Mouse (Mus musculus) urinary bladder, postnatal 25 days (tissue): Measurements from ENCODE around the gene Clcn2.
"Not testable (repeated sequence)": the region's sequence is repeated elsewhere in the genome, so short reads cannot be mapped to it uniquely, and the experiment has no call there.

Experiments
- DNase-seq: peaks from one replicate; pipeline ENCODE4 v3.0.0; 2022; ENCODE audit warnings: low spot score

The Clcn2 gene

DNA sequence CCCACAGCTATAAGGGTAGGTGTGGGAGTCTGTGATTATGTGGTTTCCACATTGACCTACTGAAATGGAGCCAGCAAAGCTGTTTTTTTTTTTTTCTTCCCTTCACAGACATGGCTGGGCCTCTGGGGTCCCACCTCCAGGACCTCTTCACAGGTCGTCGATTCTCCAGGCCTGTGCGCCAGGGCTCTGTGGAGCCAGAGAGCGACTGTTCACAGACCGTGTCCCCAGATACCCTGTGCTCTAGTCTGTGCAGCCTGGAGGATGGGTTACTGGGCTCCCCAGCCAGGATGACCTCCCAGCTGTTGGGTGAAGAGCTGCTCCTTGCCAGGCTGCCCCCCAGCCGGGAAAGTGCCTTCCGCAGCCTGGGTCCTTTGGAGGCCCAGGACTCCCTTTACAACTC, 16.2 kb downstream of the Clcn2 start:
- DNase-seq, result no peak

- no peak for DNase-seq
These were observed 17.5 kb downstream of the Clcn2 start for GRCm38 (mm10) chr16:20700036-20700435.

GRCm38 (mm10) chr16:20699266-20699665, 18.3 kb downstream of the Clcn2 start:
- DNase-seq, result no peak

DNA sequence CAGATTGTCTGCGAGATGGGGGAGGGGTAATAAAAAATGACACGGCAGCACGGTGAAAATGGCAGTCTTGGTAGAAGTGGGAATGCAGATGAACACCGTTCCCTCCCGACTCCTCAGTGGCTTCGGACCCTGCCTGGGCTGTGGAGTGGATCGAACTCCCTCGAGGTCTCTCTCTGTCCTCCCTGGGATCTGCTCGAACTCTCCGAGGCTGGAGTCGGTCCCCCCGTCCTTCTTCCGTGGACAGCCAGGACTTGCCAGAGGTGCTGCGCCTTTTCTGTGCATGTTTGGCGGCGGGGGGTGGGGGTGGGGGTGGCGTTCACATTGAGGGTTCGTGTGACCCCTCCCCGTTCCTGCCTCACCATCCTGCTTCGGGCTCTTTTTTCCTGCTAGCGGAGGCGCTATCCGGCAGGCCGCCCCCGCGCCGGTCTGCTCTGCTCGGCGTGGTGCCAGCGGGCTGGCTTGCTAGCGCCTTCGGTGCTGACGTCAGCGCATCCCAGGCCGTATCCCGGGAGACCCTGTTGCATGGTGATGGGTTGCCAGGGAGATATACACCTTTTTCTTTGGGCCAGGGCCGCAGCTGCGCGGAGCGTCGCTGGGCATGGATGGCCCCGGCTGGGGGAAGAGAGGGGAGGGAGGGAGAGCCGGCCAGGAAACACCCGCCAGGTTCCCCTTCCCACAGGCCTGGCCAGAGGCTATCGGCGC, 21.8 kb downstream of the Clcn2 start:
- peak; percentile 67 for DNase-seq

GRCm38 (mm10) chr16:20694781-20695180, 22.8 kb downstream of the Clcn2 start:
- DNase-seq, result no peak

- peak; percentile 76 for DNase-seq
These were observed 24.3 kb downstream of the Clcn2 start, which contains the start of gene Fam131a for GRCm38 (mm10) chr16:20693111-20693701. Fam131a (plus strand) TSS chr16:20693241.

- DNase-seq, result no peak
These were observed 25.1 kb downstream of the Clcn2 start for GRCm38 (mm10) chr16:20692241-20692965.

DNA sequence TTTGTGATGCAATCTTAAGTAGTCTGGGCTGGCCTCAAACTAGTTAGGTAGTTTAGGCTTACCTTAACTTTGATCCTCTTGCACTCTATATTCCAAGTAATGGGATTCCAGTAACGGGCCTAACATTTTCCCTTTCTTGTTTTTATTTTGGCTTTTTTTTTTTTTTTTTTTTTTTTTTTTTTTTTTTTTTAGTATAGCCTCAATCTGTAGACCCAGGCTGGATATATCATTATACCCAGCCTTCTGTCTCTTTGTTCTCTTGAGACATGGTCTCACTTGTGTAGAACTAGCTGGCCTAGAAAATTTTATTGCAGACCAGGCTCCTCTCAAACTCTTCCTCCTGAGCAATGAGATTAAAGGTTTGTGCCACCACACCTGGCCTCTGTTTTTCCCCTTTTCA, 25.9 kb downstream of the Clcn2 start:
- no peak for DNase-seq

DNA sequence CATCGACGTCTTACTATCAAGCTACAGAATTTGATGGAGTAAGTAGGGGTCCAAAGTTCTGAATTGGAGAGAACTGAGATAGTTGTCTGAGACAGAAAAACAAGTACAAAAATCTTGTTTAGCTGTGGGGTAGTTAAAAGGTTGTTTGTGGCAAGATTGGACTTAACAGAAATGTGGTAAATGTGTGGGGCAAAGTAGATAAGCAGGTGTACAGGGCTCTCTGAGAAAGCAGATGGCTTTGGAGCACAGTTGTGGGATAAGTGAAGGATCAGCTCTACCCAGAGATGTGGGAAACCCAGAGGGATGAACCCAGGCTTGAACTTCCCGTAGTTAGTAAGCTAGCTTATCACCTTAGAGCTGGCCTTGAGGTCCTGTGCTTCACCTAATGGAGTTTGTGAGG, 26.8 kb downstream of the Clcn2 start:
- no peak for DNase-seq

GRCm38 (mm10) chr16:20677974-20678675, 39.4 kb downstream of the Clcn2 start:
- peak; percentile 88 for DNase-seq

DNA sequence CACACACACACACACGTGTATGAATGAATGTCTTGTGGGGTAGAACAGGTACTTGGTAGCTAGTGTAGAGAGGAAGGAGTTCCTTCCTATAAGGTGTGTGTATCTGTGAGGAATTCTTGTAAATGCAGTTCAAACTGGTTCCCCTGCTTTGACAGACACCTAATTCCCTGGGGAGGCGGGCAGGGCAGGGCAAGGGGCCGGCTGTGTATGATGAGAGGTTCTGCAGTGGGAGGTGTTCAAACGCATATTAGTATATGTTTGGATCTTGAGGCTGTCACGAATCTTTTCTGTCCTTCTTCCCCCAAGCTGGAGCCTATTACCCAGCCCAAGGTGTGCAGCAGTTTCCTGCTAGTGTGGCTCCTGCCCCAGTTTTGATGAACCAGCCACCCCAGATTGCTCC, 40.2 kb downstream of the Clcn2 start:
- no peak for DNase-seq

DNA sequence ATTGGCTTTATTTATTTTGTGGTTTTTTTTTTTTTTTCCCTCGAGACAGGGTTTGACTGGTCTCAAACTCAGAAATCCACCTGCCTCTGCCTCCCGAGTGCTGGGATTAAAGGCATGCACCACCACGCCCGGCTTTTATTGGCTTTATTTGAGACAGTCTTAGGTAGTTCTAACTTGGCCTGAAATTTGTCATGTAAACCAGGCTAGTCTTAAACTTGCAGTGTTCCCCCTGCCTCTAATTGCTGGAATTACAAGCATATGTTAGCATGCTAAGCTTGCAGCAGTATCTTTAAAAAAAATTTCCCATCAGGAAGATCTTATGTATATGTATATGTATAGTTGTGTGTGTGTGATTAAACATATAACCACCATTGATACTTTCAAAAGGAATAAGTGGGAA, 40.8 kb downstream of the Clcn2 start:
- DNase-seq, result no peak

- no peak for DNase-seq
These were observed 42.3 kb downstream of the Clcn2 start for GRCm38 (mm10) chr16:20675213-20675612.

DNA sequence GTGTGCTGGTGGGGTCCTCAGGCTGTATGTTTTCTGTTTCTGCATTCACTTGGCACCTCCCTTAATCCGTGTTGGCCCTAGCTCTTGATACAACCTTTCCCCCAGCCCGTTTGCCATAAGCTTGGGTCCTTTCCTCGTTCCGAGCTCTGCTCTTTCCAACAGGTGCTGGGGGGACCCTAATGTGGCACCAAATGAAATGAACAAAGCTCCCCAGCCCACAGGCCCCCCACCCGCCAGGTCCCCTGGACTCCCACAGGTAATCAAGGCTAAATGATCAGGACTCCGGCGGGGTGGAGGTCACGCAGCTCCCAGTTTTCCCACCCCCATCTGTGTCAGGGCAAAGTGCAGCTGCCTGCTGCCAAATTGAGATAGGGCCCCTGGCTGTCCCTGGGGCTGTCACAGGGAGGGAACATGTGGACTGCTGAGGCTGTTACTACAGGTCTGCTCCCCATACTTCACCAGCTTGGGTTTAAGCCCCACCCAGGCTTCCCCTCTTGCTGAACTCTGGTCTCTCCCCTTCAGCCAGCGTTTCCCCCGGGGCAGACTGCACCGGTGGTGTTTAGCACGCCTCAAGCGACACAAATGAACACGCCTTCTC, 43.7 kb downstream of the Clcn2 start:
- no peak for DNase-seq

- peak; percentile 62 for DNase-seq
These were observed 44.4 kb downstream of the Clcn2 start for GRCm38 (mm10) chr16:20672965-20673705.

GRCm38 (mm10) chr16:20672500-20672902, 45.0 kb downstream of the Clcn2 start:
- DNase-seq, result peak; percentile 95

DNA sequence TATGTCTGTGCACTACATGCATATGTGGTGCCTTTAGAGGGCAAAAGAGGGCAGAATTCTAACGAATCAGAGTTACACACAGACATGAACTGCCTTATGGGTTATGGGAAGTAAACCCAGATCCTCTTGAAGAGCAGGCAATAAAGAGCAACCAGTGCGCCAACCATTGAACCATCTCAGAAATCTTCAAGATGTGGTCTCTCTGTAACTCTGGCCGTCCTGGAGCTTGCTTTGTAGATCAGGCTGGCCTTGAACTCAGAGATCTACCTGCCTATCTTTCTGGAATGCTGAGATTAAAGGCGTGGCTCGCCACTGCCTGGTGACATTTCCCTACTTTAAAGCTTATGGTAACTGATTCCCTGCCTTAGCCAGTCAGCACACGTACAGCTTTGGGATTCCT, 45.7 kb downstream of the Clcn2 start:
- DNase-seq, result no peak

DNA sequence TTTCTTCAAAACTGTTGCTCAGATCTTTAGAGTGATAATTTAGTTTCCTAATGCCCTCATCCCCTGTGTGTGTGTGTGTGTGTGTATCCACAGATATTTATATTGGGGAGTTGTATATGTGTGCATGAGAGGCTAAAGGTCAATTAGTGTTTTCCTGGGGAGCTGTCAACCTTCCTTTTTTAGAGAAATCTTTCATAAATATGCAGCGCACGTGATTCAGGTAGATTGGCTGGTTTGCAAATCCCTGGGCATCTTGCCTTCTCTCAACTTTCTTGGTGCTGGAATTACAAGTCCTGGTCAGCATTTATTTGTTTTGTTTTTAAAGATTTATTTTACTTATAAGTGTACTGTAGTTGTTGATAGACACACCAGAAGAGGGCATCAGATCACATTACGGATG, 47.3 kb downstream of the Clcn2 start:
- no peak for DNase-seq

GRCm38 (mm10) chr16:20668013-20668412, 49.5 kb downstream of the Clcn2 start, which contains the start of gene Eif4g1:
Eif4g1 (plus strand) TSS chr16:20668313.
- not testable (repeated sequence) for DNase-seq

GRCm38 (mm10) chr16:20657661-20658060, 59.9 kb downstream of the Clcn2 start:
- DNase-seq, result no peak

DNA sequence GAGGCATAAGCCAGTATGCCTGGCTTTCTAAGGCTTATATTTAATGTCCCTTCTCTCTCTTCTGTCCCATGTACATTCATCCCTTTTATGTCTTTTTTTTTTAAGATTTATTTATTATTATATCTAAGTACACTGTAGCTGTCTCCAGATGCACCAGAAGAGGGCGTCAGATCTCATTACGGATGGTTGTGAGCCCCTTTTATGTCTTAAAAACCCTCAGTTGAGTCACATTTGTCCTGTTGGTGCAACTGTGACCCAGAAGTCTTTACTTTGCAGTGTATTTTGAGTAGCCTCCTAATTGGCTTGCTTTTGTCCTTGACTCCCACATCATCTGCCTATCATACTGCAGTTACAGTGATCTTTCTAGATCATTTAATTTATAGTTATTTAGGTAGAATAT, 64.2 kb downstream of the Clcn2 start:
- DNase-seq, result no peak
